Mouse (Mus musculus): Measurements from ENCODE around the gene Uqcrc2.

DNA sequence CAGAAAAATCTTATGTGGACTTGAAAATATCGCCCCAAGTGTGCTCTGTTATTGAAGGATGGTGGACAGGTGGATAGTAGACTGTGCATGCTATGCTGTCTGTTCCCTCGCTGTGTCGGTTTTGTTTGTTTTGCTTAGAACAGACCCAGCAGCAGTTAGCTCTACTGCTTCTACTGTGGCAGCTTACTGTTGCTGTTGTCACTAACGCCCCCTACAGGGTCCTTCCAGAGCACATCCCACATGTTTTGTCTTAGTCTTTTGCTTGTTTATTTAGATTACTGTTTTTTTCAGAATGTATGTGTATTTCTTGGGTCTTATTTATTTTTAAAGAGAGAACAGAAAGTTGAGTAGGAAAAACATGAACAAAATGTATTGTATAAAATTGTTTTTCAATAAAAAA lies 8.2 kb downstream of the Uqcrc2 start:
- TF ChIP-seq CTCF (IDR thresholded peaks at IDR 0.05) (peak; percentile 44), EP300 (IDR thresholded peaks at IDR 0.05) (no peak)

Measured in lung, postnatal 0 days (tissue).